Mouse (Mus musculus) bone marrow macrophage, adult 2 months (primary cell): Measurements from ENCODE around the gene Gpr4.

Experiments used
- CTCF ChIP-seq: IDR thresholded peaks from 2 replicates; pipeline ENCODE4 v1.5.1; 2012; ENCODE audit warnings: low read depth, mild to moderate bottlenecking, low read length, moderate library complexity
- POLR2A ChIP-seq: IDR thresholded peaks from 2 replicates; pipeline ENCODE4 v1.6.1; 2012; ENCODE audit warnings: mild to moderate bottlenecking, low read depth, low read length, borderline replicate concordance

- TF ChIP-seq CTCF (no peak), POLR2A (no peak)
Measured at GRCm38 (mm10) chr7:19214940-19215339, 2.6 kb downstream of the Gpr4 start.
